Mouse (Mus musculus) embryonic fibroblast, embryonic 13.5 days (primary cell): ENCODE measurements around the gene Phactr1.

Source experiments
- CTCF ChIP-seq: IDR thresholded peaks from 2 replicates; pipeline ENCODE4 v1.5.1; 2011; ENCODE audit warnings: mild to moderate bottlenecking, control low read depth, low read length, moderate library complexity, borderline replicate concordance; ENCODE audit not compliant: insufficient read depth
- POLR2A ChIP-seq: IDR thresholded peaks from 2 replicates; pipeline ENCODE4 v1.6.1; 2011; ENCODE audit warnings: low read depth, mild to moderate bottlenecking, control low read depth, low read length, moderate library complexity

GRCm38 (mm10) chr13:42634908-42635307 is 45.5 kb upstream of the Phactr1 start:
- TF ChIP-seq CTCF = no peak
- no peak for TF ChIP-seq POLR2A
